In genomic region chr8:84011705-84012498, GRCm38 (mm10) we compare ENCODE assay signal across 8 mouse cellular contexts. TPM values are rescaled to one million over a fixed set of nuclear protein-coding genes. Genes with fewer than 3 reads are reported as not detected.
DNase-seq lines count a peak whose midpoint lies in the region; ATAC-seq and TF ChIP-seq lines count a peak whose summit lies in the region.

Gene 2210011C24Rik (minus strand): TSS chr8:84012171.

- intact Hi-C loops in left cerebral cortex, postnatal 10 days (cut with DNase I): no loop called here
- intact Hi-C loops in left cerebral cortex, postnatal 25 days (cut with DNase I): no loop called here

- H3K27me3 ChIP-seq in E14TG2a.4 (ENCODE audit: insufficient read depth, low read length): peaks cover 39% of the 10 kb centered on the region
- peaks cover 62% of the 10 kb centered on the region for H3K27me3 ChIP-seq in hindbrain, embryonic 10.5 days (ENCODE audit: insufficient read depth, poor library complexity, severe bottlenecking)
- peaks cover 60% of the 10 kb centered on the region for H3K27me3 ChIP-seq in limb, embryonic 12.5 days
- H3K27me3 ChIP-seq in midbrain, embryonic 11.5 days (ENCODE audit: control insufficient read depth, insufficient read depth, low read length): peaks cover 38% of the 10 kb centered on the region

- H3K27ac ChIP-seq in hindbrain, embryonic 10.5 days: peak within 1 kb of the TSS; percentile 64; the same call in 1 of the 2 replicates
- H3K27ac ChIP-seq in limb, embryonic 12.5 days: no peak within 1 kb of the TSS
- no peak within 1 kb of the TSS for H3K27ac ChIP-seq in midbrain, embryonic 11.5 days (ENCODE audit: low read depth, low read length)

- peak; percentile 85 for DNase-seq in ZHBTc4 (ENCODE audit: low read depth, low spot score)
- peak; percentile 34 for DNase-seq in hindbrain, embryonic 10.5 days (ENCODE audit: low spot score)
- DNase-seq in midbrain, embryonic 11.5 days (ENCODE audit: low spot score, missing footprints): peak; percentile 93
- DNase-seq in left cerebral cortex, postnatal 10 days (ENCODE audit: extremely low spot score in 1 of 2, low spot score in 2 of 2): no peak
- no peak for DNase-seq in left cerebral cortex, postnatal 25 days (ENCODE audit: low spot score in 2 of 2)
- DNase-seq in ovary, adult 18-20 months (ENCODE audit: low spot score): no peak

- H3K36me3 ChIP-seq in E14TG2a.4 (ENCODE audit: insufficient read depth, low read length): no peaks in the 10 kb centered on the region
- H3K36me3 ChIP-seq in hindbrain, embryonic 10.5 days: no peaks in the 10 kb centered on the region
- no peaks in the 10 kb centered on the region for H3K36me3 ChIP-seq in limb, embryonic 12.5 days
- H3K36me3 ChIP-seq in midbrain, embryonic 11.5 days (ENCODE audit: control insufficient read depth, insufficient read depth, low read length): no peaks in the 10 kb centered on the region

- peak within 1 kb of the TSS; percentile 82 for H3K4me3 ChIP-seq in E14TG2a.4 (replicated peaks; ENCODE audit: low read length)
- peak within 1 kb of the TSS; percentile 63 for H3K4me3 ChIP-seq in hindbrain, embryonic 10.5 days
- peak within 1 kb of the TSS; percentile 54 for H3K4me3 ChIP-seq in limb, embryonic 12.5 days (replicated peaks)
- peak within 1 kb of the TSS; percentile 47 for H3K4me3 ChIP-seq in midbrain, embryonic 11.5 days (ENCODE audit: low read depth, low read length)

- peak within 1 kb of the TSS; percentile 97 for H3K4me2 ChIP-seq in limb, embryonic 12.5 days
- peak within 1 kb of the TSS; percentile 88 for H3K4me2 ChIP-seq in midbrain, embryonic 11.5 days

- no peak for TF ChIP-seq CTCF in E14TG2a.4 (conservative IDR thresholded peaks at IDR 0.05; ENCODE audit: low read length)

- H3K9ac ChIP-seq in limb, embryonic 12.5 days (replicated peaks): peak within 1 kb of the TSS; percentile 58
- H3K9ac ChIP-seq in midbrain, embryonic 11.5 days (ENCODE audit: low read length): peak within 1 kb of the TSS; percentile 54

- peaks cover 4% of the 10 kb centered on the region for H3K9me3 ChIP-seq in E14TG2a.4 (ENCODE audit: low read length)
- peaks cover 5% of the 10 kb centered on the region; the same call in 1 of the 2 replicates for H3K9me3 ChIP-seq in hindbrain, embryonic 10.5 days
- 0 out of 2 replicates have a peak, but pooled peaks cover 4% of the 10 kb centered on the region for H3K9me3 ChIP-seq in limb, embryonic 12.5 days
- no peaks in the 10 kb centered on the region for H3K9me3 ChIP-seq in midbrain, embryonic 11.5 days (ENCODE audit: control insufficient read depth, low read length)

- peaks cover 54% of the 10 kb centered on the region for H3K4me1 ChIP-seq in E14TG2a.4 (replicated peaks; ENCODE audit: low read depth, low read length)
- H3K4me1 ChIP-seq in hindbrain, embryonic 10.5 days (replicated peaks): peaks cover 38% of the 10 kb centered on the region
- peaks cover 26% of the 10 kb centered on the region for H3K4me1 ChIP-seq in limb, embryonic 12.5 days (replicated peaks)
- H3K4me1 ChIP-seq in midbrain, embryonic 11.5 days (ENCODE audit: control insufficient read depth, insufficient read depth, low read length): peaks cover 19% of the 10 kb centered on the region

- ATAC-seq in limb, embryonic 12.5 days (ENCODE audit: insufficient number of reproducible peaks, insufficient read depth, low FRiP score, low TSS enrichment, low read depth): no peak; the same call in 1 of the 2 replicates
- peak; percentile 31; the same call in 1 of the 2 replicates for ATAC-seq in midbrain, embryonic 11.5 days (ENCODE audit: low FRiP score)

- WGBS in hindbrain, embryonic 10.5 days: under 1% methylated on average over 45 of the region's 45 CpGs
- WGBS in limb, embryonic 12.5 days: 1% methylated on average over 45 of the region's 45 CpGs
- 1% methylated on average over 45 of the region's 45 CpGs for WGBS in midbrain, embryonic 11.5 days

RNA-seq across cellular contexts. Expression of gene 2210011C24Rik, which starts in this region (rescaled TPM):
- 0.86 TPM in 1 of 2 replicates, not detected in the other for polyA plus RNA-seq in hindbrain, embryonic 10.5 days (2016; fragmentation: Nextera tagmentation; extraction: Ambion mirVana)
- 0.64 TPM in 1 of 2 replicates, not detected in the other for polyA plus RNA-seq in limb, embryonic 12.5 days (2016; fragmentation: Nextera tagmentation; extraction: Ambion mirVana)
- not detected in 2 replicates for polyA plus RNA-seq in midbrain, embryonic 11.5 days (2014; fragmentation: Nextera tagmentation; extraction: Ambion mirVana)
- under 1 TPM in 1 of 2 experiments, not detected in 1; 0.51 TPM for total RNA-seq in left cerebral cortex, postnatal 10 days (2021)
- total RNA-seq in left cerebral cortex, postnatal 25 days (2021): 1 to 10 TPM; 1.3 to 2.1 TPM

Comparison
In these comparisons a context has a peak if more than half of its experiments do, and no peak if none do; other contexts are left out.
1. Peak in DNase-seq, H3K4me3 ChIP-seq and H3K27ac ChIP-seq in hindbrain, embryonic 10.5 days; RNA of the gene not detected or under 1 TPM.
2. Peak in DNase-seq, ATAC-seq, H3K4me3 ChIP-seq, H3K9ac ChIP-seq and H3K4me2 ChIP-seq in midbrain, embryonic 11.5 days; RNA of the gene not detected or under 1 TPM.